Mouse (Mus musculus) urinary bladder, postnatal 0 days (tissue): Measurements from ENCODE around the gene Tas2r117. TPM values are rescaled to one million over a fixed set of nuclear protein-coding genes. Genes with fewer than 3 reads are reported as not detected.

Source experiments
- polyA plus RNA-seq: library from polyadenylated mRNA; unstranded; fragments of >200 nt; fragmentation: Nextera tagmentation; extraction: Ambion mirVana; gene quantifications from 2 replicates; pipeline ENCODE4 v1.2.1, GENCODE M21; 2015

The Tas2r117 gene
- not detected in 2 replicates for polyA plus RNA-seq

DNA sequence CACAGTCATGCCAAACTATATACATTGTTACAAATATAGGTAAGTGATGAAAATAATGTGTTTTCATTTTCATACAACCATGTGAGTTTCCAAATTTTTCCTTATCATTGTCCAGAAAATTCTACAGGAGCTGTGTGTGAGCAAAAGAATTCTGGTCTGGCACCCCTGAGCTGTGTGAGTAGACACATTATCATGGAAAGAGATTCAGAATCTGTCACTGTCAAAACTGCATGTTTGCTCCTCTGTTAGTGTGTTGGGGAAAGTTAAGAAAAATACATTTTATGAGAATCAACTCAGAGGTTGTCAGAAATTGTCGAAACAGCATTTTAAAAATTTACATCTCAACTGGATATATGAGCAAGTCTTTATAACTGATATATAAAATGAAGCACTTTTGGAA is at the start of gene Tas2r117:
Gene Tas2r117, plus strand, starts transcription at position 301 of the 400 bp plus-strand sequence.

DNA sequence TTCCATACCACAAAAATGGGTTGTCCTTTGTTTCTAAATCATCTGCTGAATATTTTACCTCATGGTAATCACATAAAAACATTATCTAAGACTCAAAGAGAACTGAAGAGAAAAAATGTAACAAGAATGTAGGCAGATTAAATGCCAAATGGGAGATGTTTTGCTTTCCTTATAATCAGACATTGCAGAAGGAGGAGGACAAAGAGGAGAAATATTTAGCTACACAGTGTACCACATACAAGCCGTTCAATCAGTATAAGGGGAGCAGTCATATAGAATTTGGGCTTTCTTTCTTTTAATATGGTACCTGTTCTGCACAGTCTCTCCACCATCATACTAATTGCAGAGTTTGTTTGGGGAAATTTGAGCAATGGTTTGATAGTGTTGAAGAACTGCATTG is 48.2 kb upstream of the Tas2r117 start, which contains the start of gene Tas2r124:
Gene Tas2r124, plus strand, starts transcription at position 301 of the 400 bp plus-strand sequence.

DNA sequence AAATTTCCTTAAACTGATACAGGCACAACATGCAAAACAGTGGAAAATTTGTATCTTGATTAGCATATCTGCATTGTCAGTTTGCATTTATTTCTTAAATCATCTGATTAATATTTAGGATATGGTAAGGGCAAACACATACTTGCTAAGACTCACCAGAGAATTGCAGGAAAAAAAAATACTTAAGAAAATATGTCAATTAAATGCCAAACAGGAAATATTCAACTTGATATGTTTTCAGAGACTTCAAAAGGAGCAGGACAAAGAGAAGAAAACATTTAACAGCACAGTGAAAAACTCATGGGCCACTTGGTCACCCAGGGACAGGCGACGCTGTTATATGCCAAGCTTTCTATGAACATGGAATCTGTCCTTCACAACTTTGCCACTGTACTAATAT is 40.8 kb upstream of the Tas2r117 start, which contains the start of gene Tas2r102:
Gene Tas2r102, plus strand, starts transcription at position 301 of the 400 bp plus-strand sequence.

DNA sequence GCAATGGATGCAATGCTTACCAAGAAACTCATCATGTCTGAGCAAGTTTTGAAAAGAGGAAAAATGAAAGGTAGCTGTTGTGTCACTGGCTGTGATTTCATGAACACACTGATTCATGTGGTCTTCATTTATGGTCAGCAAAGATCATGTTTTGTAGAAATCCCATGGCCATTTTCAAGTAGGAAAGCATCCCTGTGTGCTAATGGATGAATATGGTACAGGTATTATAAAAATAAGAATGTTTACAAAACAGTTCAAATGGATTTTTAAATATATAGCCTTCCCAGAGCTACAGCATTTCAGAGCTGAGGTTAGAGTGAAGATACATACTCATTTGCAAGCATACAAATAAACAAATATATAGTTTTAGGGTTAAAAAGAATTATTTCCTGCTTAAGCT is 24.6 kb upstream of the Tas2r117 start, which contains the start of gene Tas2r136:
Gene Tas2r136, minus strand, starts transcription at position 101 of the 400 bp plus-strand sequence.

DNA sequence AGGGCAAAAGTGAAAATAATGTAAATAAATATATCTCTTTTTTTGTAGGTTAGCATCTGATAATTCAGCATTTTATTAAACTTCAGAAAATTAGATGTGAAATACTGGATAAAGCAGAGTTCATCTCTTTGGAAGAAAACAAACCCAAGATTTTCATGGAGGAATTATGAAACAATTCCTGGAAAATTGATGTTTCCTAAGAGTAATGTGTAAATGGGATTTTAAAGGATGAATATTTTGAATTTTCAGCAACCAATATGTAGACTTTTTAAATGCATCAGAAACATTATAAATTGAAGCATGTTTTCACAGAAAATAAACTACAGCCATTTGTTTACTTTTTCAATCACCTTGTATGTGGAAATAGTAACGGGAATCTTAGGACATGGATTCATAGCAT is 44.2 kb downstream of the Tas2r117 start, which contains the start of gene Tas2r123:
Gene Tas2r123, plus strand, starts transcription at position 301 of the 400 bp plus-strand sequence.

Other genes starting within 250 kb of the Tas2r117 start
- gene Prh1, start 233.0 kb upstream of the Tas2r117 start, polyA plus RNA-seq: not detected in 2 replicates
- gene Prp2, start 206.9 kb upstream of the Tas2r117 start, polyA plus RNA-seq: not detected in 2 replicates
- not detected in 2 replicates for gene A630073D07Rik, start 151.3 kb upstream of the Tas2r117 start, polyA plus RNA-seq
- gene Tas2r120, start 145.9 kb upstream of the Tas2r117 start, polyA plus RNA-seq: not detected in 2 replicates
- not detected in 2 replicates for gene Tas2r121, start 101.8 kb upstream of the Tas2r117 start, polyA plus RNA-seq
- gene Tas2r122, start 90.9 kb upstream of the Tas2r117 start, polyA plus RNA-seq: not detected in 2 replicates
- not detected in 2 replicates for gene Tas2r115, start 64.8 kb upstream of the Tas2r117 start, polyA plus RNA-seq
- gene Tas2r124, start 48.1 kb upstream of the Tas2r117 start, polyA plus RNA-seq: not detected in 2 replicates
- not detected in 2 replicates for gene Tas2r102, start 40.7 kb upstream of the Tas2r117 start, polyA plus RNA-seq
- gene Tas2r136, start 24.7 kb upstream of the Tas2r117 start, polyA plus RNA-seq: not detected in 2 replicates
- not detected in 2 replicates for gene Tas2r123, start 44.3 kb downstream of the Tas2r117 start, polyA plus RNA-seq
- gene Tas2r116, start 52.6 kb downstream of the Tas2r117 start, polyA plus RNA-seq: not detected in 2 replicates
- not detected in 2 replicates for gene Tas2r110, start 65.2 kb downstream of the Tas2r117 start, polyA plus RNA-seq
- not detected in 2 replicates for gene Tas2r113, start 90.2 kb downstream of the Tas2r117 start, polyA plus RNA-seq
- not detected in 2 replicates for gene Tas2r125, start 106.8 kb downstream of the Tas2r117 start, polyA plus RNA-seq
- gene Tas2r129, start 148.3 kb downstream of the Tas2r117 start, polyA plus RNA-seq: not detected in 2 replicates
- gene Tas2r131, start 155.1 kb downstream of the Tas2r117 start, polyA plus RNA-seq: not detected in 2 replicates
- gene Tas2r109, start 178.1 kb downstream of the Tas2r117 start, polyA plus RNA-seq: not detected in 2 replicates
- not detected in 2 replicates for gene Tas2r103, start 234.3 kb downstream of the Tas2r117 start, polyA plus RNA-seq